Mouse (Mus musculus) forebrain, embryonic 15.5 days (tissue): Measurements from ENCODE around the gene Sec1. TPM values are rescaled to one million over a fixed set of nuclear protein-coding genes. Genes with fewer than 3 reads are reported as not detected.

Experiments used
- ATAC-seq: fragments of 200-750 bp; cut with Nextera tagmentation; replicated peaks from 2 replicates; pipeline ENCODE4 v1.8.0; 2017; ENCODE audit warnings: mild to moderate bottlenecking, moderate TSS enrichment, moderate library complexity
- H3K27ac ChIP-seq: fragments of 300-500 bp; sonication (generic); replicated peaks from 2 replicates; pipeline ENCODE4 v1.5.1; 2015; ENCODE audit warnings: mild to moderate bottlenecking, inconsistent platforms
- H3K27me3 ChIP-seq: fragments of 300-500 bp; sonication (generic); 2 replicates; pipeline ENCODE4 v1.6.1; 2015; ENCODE audit warnings: inconsistent platforms
- H3K36me3 ChIP-seq: fragments of 300-500 bp; sonication (generic); 2 replicates; pipeline ENCODE4 v1.6.1; 2015; ENCODE audit warnings: mild to moderate bottlenecking, inconsistent platforms
- H3K4me1 ChIP-seq: fragments of 300-500 bp; sonication (generic); 2 replicates; pipeline ENCODE4 v1.6.1; 2015; ENCODE audit warnings: inconsistent platforms
- H3K4me2 ChIP-seq: fragments of 300-500 bp; sonication (generic); replicated peaks from 2 replicates; pipeline ENCODE4 v1.6.1; 2015; ENCODE audit warnings: mild to moderate bottlenecking, inconsistent platforms
- H3K4me3 ChIP-seq: fragments of 300-500 bp; sonication (generic); 2 replicates; pipeline ENCODE4 v1.5.1; 2015; ENCODE audit warnings: mild to moderate bottlenecking, inconsistent platforms
- H3K9ac ChIP-seq: fragments of 300-500 bp; sonication (generic); replicated peaks from 2 replicates; pipeline ENCODE4 v1.6.1; 2015; ENCODE audit warnings: mild to moderate bottlenecking, inconsistent platforms
- H3K9me3 ChIP-seq: fragments of 300-500 bp; sonication (generic); 2 replicates; pipeline ENCODE4 v1.6.1; 2016; ENCODE audit warnings: inconsistent platforms
- WGBS: fragments of 180-500 bp; shearing (Covaris S2); methylation state at CpG from one replicate; pipeline ENCODE4 v1.1.7; 2015; ENCODE audit warnings: mixed read lengths; 5-methylcytosine and 5-hydroxymethylcytosine counted together
- polyA plus RNA-seq: library from polyadenylated mRNA; unstranded; fragments of >200 nt; fragmentation: Nextera tagmentation; extraction: Ambion mirVana; gene quantifications from 2 replicates; pipeline ENCODE4 v1.2.1, GENCODE M21; 2015

Gene Sec1
- polyA plus RNA-seq, 1 experiment from 2014 or later, result 0.14 TPM

DNA sequence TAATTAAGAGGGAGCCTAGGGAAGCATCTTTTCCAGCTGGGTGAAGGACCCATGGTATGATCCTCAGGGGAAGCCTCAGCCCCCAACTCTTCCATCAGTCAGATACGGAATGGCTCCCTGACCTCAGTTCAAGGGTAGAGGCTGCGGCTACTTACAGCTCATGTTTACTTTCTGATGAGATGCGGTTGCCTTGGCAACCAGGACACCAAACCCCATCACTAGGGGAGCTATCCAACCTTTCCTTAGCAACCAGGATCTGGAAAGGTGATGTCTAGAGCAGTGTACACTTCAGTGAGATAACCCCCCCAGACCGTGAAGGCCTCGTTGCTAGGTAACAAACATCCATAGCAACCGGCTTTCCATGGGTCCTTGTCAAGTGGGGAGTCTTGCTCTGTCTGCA lies 14.8 kb upstream of the Sec1 start:
- WGBS, result 47% methylated on average over 6 of the region's 6 CpGs
- no peak overlapping the region for H3K4me3 ChIP-seq
- no peaks in the 10 kb centered on the region for H3K9me3 ChIP-seq
- peaks cover 54% of the 10 kb centered on the region for H3K4me1 ChIP-seq
- ATAC-seq, result no peak
- H3K9ac ChIP-seq, result no peak overlapping the region
- H3K4me2 ChIP-seq, result peak overlapping the region; percentile 98; the same call in 1 of the 2 replicates
- peaks cover 38% of the 10 kb centered on the region for H3K36me3 ChIP-seq
- no peaks in the 10 kb centered on the region for H3K27me3 ChIP-seq
- peak overlapping the region; percentile 69 for H3K27ac ChIP-seq

DNA sequence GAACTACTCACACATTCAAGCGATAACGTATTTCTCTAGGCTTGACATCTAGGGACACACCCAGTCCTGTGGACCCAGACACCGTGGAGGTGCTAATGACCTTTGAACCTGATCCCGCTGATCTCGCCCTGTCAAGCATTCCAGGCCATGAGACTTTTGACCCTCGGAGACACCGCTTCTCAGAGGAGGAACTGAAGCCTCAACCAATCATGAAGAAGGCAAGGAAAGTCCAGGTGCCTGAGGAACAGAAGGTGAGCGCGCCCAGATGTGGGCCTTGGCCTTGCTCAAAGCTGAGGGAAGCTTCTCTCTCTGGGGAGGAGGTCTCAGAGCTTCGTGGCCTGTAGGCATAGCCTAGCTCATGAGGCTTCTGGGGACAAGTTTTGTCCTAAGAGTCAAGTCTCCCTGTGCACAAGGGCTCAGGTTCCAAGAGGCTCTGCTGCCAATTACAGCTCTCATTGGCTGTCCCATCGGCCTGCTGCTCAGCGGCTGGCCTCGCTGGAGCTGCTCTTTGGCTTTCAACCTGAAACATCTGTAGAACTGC lies 14.1 kb upstream of the Sec1 start:
- no peak for ATAC-seq
- H3K9me3 ChIP-seq, result no peaks in the 10 kb centered on the region
- H3K4me1 ChIP-seq, result peaks cover 58% of the 10 kb centered on the region
- no peak overlapping the region for H3K4me3 ChIP-seq
- peak overlapping the region; percentile 24 for H3K27ac ChIP-seq
- H3K4me2 ChIP-seq, result peak overlapping the region; percentile 98
- WGBS, result 60% methylated on average over 13 of the region's 13 CpGs
- H3K36me3 ChIP-seq, result peaks cover 36% of the 10 kb centered on the region
- no peaks in the 10 kb centered on the region for H3K27me3 ChIP-seq
- no peak overlapping the region for H3K9ac ChIP-seq

DNA sequence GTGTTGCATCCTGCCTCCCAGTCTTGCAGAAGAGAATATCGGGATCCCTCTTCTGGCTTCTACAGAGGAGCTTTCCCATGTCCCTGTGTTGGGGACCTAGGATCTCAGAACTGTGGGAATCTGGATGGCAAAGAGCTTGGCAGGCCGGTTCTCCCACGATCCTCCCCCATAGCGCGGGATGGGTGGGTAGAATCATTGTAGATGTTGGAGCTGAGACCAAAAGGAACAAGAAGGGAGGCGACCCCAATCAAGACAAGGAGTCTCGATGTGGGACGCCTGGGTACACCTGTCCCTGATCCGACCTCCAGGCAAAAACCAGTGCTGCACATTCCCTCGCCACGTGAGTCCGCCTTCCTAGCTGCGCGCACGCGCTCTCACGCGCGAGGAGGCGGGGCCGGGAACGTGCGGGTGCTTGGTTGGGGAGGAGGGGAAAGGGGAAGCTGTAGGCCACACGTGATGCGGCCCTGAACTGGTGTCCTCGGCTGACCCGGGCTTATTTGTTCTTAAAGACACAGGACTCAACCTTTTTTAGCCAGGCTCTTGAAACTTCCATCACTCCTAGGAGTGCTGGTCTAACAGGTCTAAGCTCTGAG lies 13.3 kb upstream of the Sec1 start:
- Histone ChIP-seq H3K4me1 (peaks cover 63% of the 10 kb centered on the region), H3K27me3 (no peaks in the 10 kb centered on the region), H3K27ac (peak overlapping the region; percentile 70), H3K9ac (peak overlapping the region; percentile 70), H3K4me2 (peak overlapping the region; percentile 98), H3K36me3 (peaks cover 28% of the 10 kb centered on the region), H3K4me3 (peak overlapping the region; percentile 56), H3K9me3 (no peaks in the 10 kb centered on the region)
- WGBS, result under 1% methylated on average over 27 of the region's 27 CpGs
- no peak for ATAC-seq

DNA sequence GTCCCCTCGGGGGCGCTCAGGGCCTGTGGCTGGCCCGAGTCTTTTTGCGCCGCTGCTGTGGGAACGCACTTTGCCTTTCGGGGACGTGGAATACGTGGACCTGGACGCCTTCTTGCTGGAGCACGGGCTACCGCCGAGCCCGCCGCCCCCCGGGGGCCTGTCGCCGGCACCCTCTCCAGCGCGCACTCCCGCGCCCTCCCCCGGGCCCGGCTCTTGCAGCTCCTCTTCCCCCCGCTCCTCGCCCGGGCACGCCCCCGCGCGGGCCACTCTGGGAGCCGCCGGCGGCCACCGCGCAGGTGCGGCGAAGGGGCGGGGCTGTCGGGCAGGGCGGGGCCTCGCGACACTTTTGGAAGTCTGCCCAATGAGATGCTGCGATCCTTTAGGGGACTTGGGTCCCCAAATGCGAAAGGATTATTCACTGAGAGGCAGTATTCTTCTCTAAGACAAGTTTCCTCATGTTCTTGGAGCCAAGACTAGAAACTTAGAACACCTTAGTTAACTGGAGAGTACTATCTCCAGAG lies 12.6 kb upstream of the Sec1 start:
- Histone ChIP-seq H3K9me3 (no peaks in the 10 kb centered on the region), H3K4me1 (peaks cover 64% of the 10 kb centered on the region), H3K9ac (peak overlapping the region; percentile 70), H3K4me2 (peak overlapping the region; percentile 98), H3K27ac (peak overlapping the region; percentile 70), H3K4me3 (peak overlapping the region; percentile 56), H3K27me3 (no peaks in the 10 kb centered on the region), H3K36me3 (peaks cover 21% of the 10 kb centered on the region)
- under 1% methylated on average over 45 of the region's 45 CpGs for WGBS
- ATAC-seq, result no peak

DNA sequence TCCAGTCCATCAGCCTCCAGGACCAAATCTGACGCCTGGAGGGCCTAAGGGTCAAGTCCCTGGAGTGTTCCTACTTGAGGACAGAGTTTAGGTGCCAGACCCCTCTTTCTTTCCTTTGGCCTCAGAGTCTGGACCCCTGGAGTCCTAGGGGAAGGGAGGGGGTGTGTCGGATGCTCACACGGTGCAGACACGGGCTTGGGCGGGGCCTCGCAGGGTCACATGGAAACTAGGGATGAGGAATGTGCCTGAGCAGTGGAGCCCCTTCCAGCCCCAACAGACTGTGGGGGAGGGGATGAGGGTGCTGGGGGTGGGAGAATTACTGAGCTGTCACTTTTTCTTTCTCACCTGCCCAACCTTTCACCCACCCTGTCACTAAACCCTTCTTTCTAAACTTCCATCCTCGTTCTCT lies 11.7 kb upstream of the Sec1 start:
- H3K4me3 ChIP-seq, result peak overlapping the region; percentile 56
- ATAC-seq, result no peak
- no peaks in the 10 kb centered on the region for H3K9me3 ChIP-seq
- WGBS, result 0% methylated on average over 7 of the region's 7 CpGs
- peak overlapping the region; percentile 70 for H3K9ac ChIP-seq
- peak overlapping the region; percentile 85; the same call in 1 of the 2 replicates for H3K27ac ChIP-seq
- H3K27me3 ChIP-seq, result no peaks in the 10 kb centered on the region
- H3K4me1 ChIP-seq, result peaks cover 73% of the 10 kb centered on the region
- H3K36me3 ChIP-seq, result peaks cover 12% of the 10 kb centered on the region
- peak overlapping the region; percentile 98 for H3K4me2 ChIP-seq

DNA sequence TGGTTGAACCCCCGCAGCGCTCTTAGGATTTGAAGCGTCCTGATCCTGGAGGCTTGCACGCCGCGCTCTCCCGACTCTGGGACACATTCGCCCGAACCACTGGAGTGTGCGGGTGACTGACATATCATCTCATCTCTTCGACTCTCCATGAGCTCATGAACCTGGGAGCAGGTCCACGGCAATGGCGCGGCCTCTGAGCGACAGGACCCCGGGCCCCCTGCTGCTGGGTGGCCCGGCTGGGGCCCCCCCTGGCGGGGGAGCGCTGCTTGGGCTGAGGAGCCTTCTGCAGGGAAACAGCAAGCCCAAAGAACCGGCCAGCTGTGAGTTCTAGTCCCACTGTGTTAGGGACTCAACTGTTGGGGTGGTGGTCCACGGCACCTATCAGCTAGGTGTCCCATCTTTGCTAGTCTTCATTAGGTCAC lies 11.3 kb upstream of the Sec1 start:
- peaks cover 8% of the 10 kb centered on the region for H3K36me3 ChIP-seq
- no peak for ATAC-seq
- H3K27ac ChIP-seq, result peak overlapping the region; percentile 85
- H3K4me3 ChIP-seq, result peak overlapping the region; percentile 56
- H3K4me2 ChIP-seq, result peak overlapping the region; percentile 98
- H3K27me3 ChIP-seq, result no peaks in the 10 kb centered on the region
- WGBS, result under 1% methylated on average over 21 of the region's 21 CpGs
- H3K4me1 ChIP-seq, result peaks cover 78% of the 10 kb centered on the region
- peak overlapping the region; percentile 45 for H3K9ac ChIP-seq
- H3K9me3 ChIP-seq, result no peaks in the 10 kb centered on the region

DNA sequence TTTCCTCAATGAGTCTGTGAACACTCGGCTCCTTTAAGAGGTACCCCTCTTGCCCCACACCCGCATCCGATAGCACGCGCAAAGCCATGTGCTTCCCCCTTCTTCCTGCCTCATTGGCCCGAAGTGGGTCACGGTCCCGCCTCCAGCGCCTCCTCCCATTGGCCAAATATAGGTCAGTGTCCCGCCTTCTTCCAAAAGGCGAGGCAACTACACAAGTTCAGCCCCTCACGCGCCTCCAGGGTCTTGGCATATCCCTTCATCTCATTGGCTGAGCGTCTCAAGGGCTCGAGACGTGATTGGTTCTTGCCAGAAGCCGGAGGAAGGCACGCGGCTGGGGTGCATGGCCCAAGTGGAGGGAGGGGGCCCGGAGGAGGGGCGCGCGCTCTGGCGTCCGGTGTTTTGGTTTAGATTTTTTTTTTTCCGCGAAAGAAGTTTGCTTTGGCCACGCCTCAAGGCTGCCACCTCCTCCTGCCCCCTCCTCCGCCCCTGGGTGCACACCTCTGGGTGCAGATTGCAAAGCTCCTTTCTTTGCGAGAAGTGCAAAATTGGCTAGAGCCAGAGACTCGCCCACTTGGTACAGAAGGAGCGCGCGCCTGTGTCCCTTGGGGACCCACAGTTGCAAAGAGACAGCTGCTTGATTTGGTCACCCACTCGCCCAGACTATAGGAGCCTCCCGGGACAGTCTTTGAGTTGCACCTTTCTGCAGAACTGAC lies 10.7 kb upstream of the Sec1 start, which contains the start of gene Dbp:
Dbp (plus strand) TSS at position 359 of the 713 bp plus-strand sequence.
- Histone ChIP-seq H3K9me3 (no peaks in the 10 kb centered on the region), H3K27me3 (0 out of 2 replicates have a peak, but pooled peaks cover 5% of the 10 kb centered on the region), H3K36me3 (peaks cover 2% of the 10 kb centered on the region; the same call in 1 of the 2 replicates), H3K9ac (peak within 1 kb of the TSS; percentile 70), H3K4me3 (peak within 1 kb of the TSS; percentile 56), H3K4me2 (peak within 1 kb of the TSS; percentile 98), H3K4me1 (peaks cover 83% of the 10 kb centered on the region), H3K27ac (peak within 1 kb of the TSS; percentile 85)
- ATAC-seq, result peak; percentile 83
- WGBS, result under 1% methylated on average over 36 of the region's 36 CpGs

DNA sequence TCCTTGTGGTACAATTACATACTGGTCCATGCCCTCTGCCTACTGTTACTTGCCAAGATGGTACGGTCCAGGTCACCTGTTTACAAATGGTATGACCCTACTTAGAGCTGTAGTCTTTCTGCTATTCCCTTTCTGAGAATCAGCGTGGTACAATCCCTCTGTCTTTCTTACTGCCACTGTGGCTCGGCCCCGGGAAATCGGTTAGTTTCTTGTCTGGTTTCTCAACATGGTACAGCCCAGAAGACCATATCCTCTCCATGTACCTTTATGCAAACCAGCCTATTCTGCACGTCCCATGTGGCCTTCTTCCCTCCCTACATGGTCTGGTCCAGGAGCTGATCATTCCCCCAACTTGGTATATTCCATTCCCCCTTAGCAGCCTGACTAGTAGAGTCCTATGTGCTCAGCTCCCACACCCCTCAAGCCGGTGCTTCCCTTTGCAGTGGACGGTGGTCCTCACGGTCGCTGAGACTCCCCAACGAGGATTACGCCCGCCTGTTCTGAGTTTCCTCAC lies 9.9 kb upstream of the Sec1 start:
- Histone ChIP-seq H3K27ac (peak overlapping the region; percentile 85), H3K4me3 (peak overlapping the region; percentile 56), H3K4me1 (peaks cover 81% of the 10 kb centered on the region), H3K9ac (peak overlapping the region; percentile 39), H3K4me2 (peak overlapping the region; percentile 98), H3K9me3 (no peaks in the 10 kb centered on the region), H3K36me3 (no peaks in the 10 kb centered on the region), H3K27me3 (peaks cover 11% of the 10 kb centered on the region)
- 1% methylated on average over 13 of the region's 13 CpGs for WGBS
- peak; percentile 46 for ATAC-seq

DNA sequence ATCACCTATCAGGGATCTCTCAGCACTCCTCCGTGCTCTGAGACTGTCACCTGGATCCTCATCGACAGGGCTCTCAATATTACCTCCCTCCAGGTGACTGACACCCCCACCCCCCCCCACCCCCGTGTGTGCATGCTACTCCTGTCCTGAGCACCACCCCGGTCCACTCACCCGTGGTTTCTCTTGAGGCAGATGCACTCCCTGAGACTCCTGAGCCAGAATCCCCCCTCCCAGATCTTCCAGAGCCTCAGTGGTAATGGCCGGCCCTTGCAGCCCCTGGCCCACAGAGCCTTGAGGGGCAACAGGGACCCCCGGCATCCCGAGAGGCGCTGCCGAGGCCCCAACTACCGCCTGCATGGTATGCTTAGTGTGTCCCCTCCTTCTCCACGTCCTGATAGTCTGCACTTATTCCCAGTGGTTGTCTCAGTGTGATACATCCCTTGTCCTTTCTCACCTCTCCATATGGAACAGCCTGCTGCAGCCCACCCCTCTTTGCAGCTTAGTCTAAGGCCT lies 9.4 kb upstream of the Sec1 start:
- Histone ChIP-seq H3K36me3 (no peaks in the 10 kb centered on the region), H3K9me3 (no peaks in the 10 kb centered on the region), H3K9ac (peak overlapping the region; percentile 39), H3K4me1 (peaks cover 76% of the 10 kb centered on the region), H3K4me3 (peak overlapping the region; percentile 56), H3K4me2 (peak overlapping the region; percentile 98), H3K27me3 (peaks cover 16% of the 10 kb centered on the region), H3K27ac (peak overlapping the region; percentile 85)
- 0 out of 2 replicates have a peak, but pooled peaks have one; percentile 0 for ATAC-seq
- 32% methylated on average over 12 of the region's 12 CpGs for WGBS

DNA sequence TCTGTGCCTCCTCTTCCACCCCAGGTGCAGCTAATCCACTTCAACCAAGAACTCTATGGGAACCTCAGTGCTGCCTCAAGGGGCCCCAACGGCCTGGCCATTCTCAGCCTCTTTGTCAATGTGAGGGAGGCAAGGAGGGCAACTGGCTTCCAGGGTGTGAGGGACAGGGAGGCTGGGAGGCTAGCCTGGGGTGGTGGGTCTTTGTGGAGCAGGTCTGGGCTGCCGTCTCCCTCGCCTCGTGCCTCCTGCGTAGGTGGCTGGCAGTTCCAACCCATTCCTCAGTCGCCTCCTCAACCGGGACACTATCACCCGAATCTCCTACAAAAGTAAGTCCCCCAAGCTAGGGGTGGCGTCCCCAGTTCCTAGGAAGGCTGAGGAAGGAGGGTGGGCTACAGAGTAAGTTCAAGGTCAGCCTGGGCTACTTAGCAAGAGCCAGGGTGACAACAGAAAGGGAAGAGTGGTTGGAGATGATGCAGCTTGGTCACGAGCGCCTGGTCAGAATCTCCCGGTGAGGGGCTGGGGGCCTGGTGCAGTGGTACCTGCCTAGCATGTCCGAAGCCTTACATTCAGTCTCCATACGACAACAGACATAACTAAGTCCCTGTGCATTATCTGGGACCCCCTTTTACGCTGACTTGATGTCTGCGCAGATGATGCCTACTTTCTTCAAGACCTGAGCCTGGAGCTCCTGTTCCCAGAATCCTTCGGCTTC lies 8.8 kb upstream of the Sec1 start:
- no peak overlapping the region; the same call in 1 of the 2 replicates for H3K9ac ChIP-seq
- WGBS, result 88% methylated on average over 17 of the region's 17 CpGs
- H3K4me3 ChIP-seq, result peak overlapping the region; percentile 56
- H3K4me1 ChIP-seq, result peaks cover 70% of the 10 kb centered on the region
- ATAC-seq, result no peak
- H3K27ac ChIP-seq, result peak overlapping the region; percentile 85
- H3K27me3 ChIP-seq, result peaks cover 20% of the 10 kb centered on the region
- no peaks in the 10 kb centered on the region for H3K36me3 ChIP-seq
- peak overlapping the region; percentile 98 for H3K4me2 ChIP-seq
- H3K9me3 ChIP-seq, result no peaks in the 10 kb centered on the region

DNA sequence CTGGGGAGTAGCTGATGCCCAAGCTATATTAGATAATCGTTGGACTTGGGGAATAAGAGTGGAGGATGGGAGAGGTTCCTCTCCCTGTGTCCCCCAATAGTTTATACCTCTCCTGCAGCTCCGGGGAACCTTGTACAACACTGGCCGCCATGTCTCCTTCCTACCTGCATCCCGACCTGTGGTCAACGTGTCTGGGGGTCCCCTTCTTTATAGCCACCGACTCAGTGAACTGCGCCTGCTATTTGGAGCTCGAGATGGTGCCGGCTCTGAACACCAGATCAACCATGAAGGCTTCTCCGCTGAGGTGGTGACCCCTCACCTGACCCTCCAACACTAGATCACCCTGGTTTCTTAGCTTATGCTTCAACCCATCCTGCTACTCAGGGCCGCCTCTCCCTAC lies 8.1 kb upstream of the Sec1 start:
- Histone ChIP-seq H3K4me1 (peaks cover 63% of the 10 kb centered on the region), H3K4me3 (no peak overlapping the region), H3K9me3 (no peaks in the 10 kb centered on the region), H3K27me3 (peaks cover 20% of the 10 kb centered on the region), H3K27ac (no peak overlapping the region), H3K9ac (no peak overlapping the region), H3K36me3 (no peaks in the 10 kb centered on the region), H3K4me2 (no peak overlapping the region)
- ATAC-seq, result no peak
- WGBS, result 93% methylated on average over 11 of the region's 11 CpGs
